Mouse (Mus musculus) lung, adult 2 months (tissue): Measurements from ENCODE around the gene Scyl1.

Source experiments
- CTCF ChIP-seq: fragments of 200-500 bp; IDR thresholded peaks from 2 replicates; pipeline ENCODE4 v1.5.1; 2011; ENCODE audit warnings: mild to moderate bottlenecking, low read length, control low read depth; ENCODE audit not compliant: insufficient read depth
- POLR2A ChIP-seq: fragments of 200-500 bp; IDR thresholded peaks from 2 replicates; pipeline ENCODE4 v1.6.1; 2011; ENCODE audit warnings: low read depth, mild to moderate bottlenecking, control low read depth, low read length, borderline replicate concordance; ENCODE audit errors: extremely low read depth

DNA sequence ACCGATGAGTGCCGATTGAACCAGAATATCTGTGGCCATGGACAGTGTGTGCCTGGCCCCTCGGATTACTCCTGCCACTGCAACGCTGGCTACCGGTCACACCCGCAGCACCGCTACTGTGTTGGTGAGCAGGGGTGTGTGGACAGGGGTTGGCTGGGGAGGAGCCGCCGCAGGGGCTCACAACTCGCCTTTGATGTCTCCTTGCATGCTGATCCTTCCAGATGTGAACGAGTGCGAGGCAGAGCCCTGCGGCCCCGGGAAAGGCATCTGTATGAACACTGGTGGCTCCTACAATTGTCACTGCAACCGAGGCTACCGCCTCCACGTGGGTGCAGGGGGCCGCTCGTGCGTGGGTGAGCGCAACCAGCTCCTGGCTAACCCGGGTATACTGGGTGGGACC is 20.3 kb downstream of the Scyl1 start:
- no peak for TF ChIP-seq CTCF
- no peak for TF ChIP-seq POLR2A
